Mouse (Mus musculus) thymus, postnatal 36 days (tissue): ENCODE measurements around the gene Scrn2.

ENCODE experiments used
- DNase-seq, 2 experiments: peaks; one replicate each; pipeline ENCODE4 v3.0.0; 2022; ENCODE audit warnings: mixed read lengths in 2 of 2

Gene Scrn2

DNA sequence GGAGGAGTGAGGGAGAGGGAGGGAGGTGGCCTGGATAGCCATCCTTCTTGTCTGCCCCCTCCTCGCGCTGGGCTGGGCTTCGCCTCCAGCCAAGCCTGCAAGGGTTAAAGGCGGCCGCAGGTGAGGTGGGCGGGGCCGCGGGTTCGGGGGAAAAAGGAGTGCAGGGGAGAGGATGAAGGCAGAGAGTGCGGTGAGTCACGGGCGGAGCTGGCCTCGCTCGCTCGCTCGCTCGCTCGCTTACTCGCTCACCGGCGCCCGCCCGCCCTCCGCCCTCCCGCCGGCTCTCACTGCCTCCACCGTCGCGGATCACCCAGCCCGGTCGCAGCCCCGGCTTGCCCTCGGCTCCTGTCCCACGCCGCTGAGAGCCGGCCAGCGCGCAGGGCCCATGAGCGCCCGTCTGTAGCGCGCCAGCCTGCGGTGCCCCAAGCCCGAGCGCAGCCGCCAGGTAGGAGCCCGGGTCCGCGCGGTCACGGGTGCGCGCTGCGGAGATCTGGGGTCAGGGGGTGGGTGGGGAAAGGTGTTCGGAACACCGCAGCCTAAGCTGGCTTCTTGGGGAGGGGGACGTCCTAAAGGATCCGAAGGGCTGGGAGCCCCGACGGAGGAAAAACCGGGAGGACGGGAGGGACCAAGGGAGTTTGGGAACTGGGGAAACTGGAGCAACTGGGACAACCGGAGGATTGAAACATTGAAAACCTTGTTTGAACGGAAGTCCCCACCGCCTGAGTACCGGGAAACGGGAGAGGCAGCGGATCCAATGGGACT, 11.0 kb upstream of the Scrn2 start:
- peak; percentile 58 to 71 for DNase-seq

DNA sequence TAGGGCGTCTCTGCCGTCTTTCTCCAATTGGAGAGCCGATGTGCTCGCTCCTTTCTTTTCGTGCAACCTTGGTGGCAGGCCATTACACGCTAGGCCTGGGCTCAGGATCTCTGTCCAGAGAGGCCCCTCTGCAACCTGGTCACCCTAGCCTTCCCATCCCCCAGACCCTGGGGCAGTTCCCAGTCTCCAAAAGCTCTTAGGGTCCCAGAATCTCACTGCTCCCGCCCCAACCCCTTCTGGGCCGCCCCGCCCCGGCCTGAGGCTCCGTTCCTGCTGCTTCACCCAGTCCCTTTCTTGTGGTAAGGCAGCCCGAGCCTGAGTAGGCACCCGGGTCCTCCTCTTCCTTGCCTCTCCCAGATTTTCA, 10.4 kb upstream of the Scrn2 start:
- no peak for DNase-seq

GRCm38 (mm10) chr11:97021121-97021765, 8.5 kb upstream of the Scrn2 start:
- peak in 1 of 2 experiments; percentile 28 for DNase-seq

GRCm38 (mm10) chr11:97021873-97022484, 7.8 kb upstream of the Scrn2 start:
- peak; percentile 90 for DNase-seq

DNA sequence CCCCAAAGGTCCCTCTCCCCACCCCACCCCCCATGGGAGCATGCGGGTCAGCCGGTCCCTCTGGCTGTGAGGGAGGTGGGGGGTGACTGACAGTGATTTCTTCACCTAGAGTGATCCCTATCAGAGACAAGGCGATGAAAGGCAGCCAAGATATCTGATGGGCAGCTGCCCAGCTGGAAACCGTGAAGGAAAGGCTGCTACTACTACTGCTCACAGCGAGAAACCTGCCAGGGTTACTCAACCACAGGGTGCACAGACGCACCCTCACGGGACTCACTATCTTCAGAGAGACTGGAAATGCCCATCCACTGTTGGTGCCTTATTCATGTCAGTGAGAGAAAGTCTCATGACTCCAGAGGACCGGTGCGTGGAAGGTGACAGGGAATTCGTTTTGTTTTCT, 4.8 kb upstream of the Scrn2 start:
- DNase-seq: no peak

- DNase-seq: peak; percentile 90 to 91
These were observed 3.9 kb upstream of the Scrn2 start for GRCm38 (mm10) chr11:97025721-97026344.

DNA sequence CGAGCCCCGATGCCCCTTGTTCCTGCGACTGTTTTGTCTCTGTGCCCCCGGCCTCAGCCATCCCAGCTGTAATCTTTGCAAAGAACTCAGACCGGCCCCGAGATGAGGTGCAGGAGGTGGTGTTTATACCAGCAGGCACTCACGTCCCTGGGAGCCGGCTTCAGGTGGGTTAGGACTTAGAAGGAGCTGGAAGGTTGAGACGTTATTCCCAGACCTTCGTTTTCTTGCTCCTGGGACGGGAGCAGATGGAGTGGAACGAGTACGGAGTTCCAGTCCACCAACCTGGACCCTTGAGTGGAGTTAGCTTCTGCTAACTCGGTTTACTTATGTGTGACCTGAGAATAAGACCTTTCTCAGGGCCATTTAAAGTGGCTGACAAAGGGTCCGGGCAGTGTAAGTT, 688 bp downstream of the Scrn2 start:
- DNase-seq: no peak

DNA sequence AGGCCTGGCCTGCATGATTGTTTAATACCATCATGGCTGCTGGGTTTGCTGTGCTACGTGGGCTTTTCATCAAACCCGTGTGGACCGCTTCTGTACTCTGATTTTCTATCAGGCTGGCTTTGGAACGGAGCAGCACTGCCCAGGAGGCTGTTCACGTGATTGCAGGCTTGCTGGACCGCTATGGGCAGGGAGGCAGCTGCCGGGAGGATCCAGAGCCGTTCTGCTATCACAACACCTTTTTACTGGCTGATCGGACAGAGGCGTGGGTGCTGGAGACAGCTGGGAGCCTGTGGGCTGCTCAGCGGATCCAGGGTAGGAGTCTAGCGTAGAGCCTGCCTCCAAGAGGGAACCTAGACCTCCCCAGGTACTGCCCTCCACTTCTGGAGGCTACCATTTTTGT, 2.2 kb downstream of the Scrn2 start:
- DNase-seq: no peak

GRCm38 (mm10) chr11:97032499-97032898, 2.8 kb downstream of the Scrn2 start:
- no peak for DNase-seq

DNA sequence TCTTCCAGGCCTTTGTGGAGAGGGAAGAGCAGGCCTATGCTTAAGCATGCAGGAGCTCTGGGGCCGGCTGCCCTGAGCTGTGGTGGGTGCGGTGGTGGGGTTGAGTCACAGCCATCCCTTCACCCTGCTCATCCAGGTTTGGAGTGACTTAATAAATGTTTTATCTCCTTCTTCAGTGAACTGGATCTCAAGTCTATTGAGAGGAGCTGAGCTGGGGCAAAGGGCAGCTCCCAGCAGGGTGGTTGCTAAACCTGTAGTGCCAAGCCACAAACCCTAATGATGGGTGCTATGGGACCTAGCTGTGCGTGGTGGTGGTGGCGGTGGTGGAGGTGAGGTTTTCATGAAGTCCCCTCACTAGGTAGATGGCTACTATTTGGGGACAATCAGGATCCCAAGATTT, 4.0 kb downstream of the Scrn2 start:
- DNase-seq: no peak

- DNase-seq: no peak
These were observed 6.4 kb downstream of the Scrn2 start for GRCm38 (mm10) chr11:97036141-97036540.

DNA sequence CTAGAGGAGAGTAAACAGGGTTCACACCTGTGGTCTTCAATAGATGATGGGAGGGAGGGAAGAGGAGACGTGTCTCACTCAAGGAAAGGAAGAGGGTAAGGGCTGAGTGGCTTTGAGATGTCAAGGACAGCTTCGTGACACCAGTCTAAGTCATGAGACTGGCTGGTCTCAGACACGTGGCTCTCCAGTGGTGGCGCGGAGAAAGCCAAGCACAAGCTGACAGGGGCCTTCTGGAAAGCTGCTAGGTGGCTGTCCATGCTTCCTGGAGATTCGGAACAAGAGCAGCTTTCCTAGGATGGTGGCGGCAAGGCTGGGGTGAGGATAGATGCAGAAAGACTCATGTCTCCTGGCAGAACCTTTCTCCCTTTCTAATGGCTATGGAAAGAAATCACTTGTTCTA, 9.1 kb downstream of the Scrn2 start:
- DNase-seq: no peak

DNA sequence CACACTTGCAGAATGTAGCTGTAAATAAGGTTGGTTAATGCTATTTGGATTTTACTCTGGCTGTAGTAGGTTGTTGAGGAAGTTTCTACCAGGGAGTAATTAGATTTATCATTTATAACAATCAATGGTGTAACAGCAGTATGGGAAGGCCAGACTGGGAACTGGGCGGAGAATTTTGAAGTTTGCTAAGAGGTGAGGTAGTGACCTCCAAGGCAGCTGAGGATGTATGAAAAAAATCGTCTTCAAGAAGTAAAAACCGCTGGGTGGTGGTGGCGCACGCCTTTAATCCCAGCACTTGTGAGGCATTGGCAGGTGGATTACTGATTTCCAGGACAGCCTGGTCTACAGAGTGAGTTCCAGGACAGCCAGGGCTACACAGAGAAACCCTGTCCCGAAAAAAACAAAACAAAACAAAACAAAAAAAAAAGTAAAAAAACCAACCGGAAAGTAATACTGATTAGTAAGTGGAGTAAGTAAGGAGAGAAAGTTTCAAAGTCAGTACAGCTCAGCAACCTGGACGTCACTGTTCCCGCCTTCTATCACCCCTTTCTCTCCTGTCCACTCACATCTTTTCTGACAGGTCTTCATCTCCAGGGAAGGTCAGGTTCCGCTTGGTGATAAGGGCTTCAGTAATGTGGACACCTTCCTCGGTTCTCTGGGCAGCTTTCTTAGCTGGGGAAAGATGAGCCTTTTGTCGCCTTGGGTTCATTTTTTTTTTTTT, 10.7 kb downstream of the Scrn2 start:
- no peak for DNase-seq

- DNase-seq: peak; percentile 89 to 90
These were observed 11.5 kb downstream of the Scrn2 start, which contains the start of the genes Lrrc46 and Mrpl10 for GRCm38 (mm10) chr11:97041022-97041899. TSS of gene Lrrc46 (minus strand) at chr11:97041407. TSS of gene Mrpl10 (plus strand) at chr11:97041560.

- DNase-seq: no peak
These were observed 15.2 kb downstream of the Scrn2 start for GRCm38 (mm10) chr11:97044902-97045301.

DNA sequence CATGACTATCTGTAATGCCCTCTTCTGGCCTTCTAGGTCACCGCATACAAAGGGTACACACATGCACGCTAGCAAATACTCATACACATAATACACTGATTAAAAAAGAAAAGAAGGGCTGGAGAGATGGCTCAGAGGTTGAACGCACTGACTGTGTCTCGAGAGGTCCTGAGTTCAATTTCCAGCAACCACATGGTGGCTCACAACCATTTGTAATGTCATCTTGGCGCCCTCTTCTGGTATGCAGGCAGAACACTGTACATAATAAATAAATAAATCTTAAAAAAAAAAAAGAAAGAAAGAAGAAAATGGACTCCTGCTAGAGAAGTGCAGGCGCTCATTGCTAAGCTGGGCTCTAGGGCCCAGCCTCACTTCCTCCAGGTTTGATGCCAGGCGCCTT, 16.1 kb downstream of the Scrn2 start:
- no peak for DNase-seq

DNA sequence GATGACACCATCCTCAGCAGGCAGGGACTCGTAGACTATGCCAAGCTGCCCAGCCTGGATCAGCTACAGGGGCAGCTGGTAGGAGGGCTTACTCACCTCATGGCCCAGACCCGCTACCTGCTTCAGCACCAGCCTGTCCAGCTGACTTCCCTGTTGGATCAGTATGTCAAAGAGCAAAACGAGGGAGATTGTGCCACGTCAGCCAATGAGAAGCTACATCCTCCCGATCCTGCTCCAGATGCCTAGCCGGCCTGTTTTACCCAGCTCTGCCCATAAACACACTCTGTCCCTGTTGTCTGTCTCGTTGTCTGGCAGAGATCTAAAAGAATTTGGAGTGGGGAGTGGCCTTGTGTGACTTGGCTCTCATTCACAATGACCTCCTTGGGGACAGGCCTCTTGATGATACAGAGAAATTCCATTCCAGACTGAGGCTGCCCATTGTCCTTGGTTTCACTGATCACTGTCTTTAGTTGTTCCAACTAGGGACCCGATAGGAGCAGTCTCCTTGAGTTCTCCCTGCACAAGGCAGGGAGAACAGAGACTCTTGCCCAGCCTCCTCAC, 18.4 kb downstream of the Scrn2 start:
- DNase-seq: no peak

DNA sequence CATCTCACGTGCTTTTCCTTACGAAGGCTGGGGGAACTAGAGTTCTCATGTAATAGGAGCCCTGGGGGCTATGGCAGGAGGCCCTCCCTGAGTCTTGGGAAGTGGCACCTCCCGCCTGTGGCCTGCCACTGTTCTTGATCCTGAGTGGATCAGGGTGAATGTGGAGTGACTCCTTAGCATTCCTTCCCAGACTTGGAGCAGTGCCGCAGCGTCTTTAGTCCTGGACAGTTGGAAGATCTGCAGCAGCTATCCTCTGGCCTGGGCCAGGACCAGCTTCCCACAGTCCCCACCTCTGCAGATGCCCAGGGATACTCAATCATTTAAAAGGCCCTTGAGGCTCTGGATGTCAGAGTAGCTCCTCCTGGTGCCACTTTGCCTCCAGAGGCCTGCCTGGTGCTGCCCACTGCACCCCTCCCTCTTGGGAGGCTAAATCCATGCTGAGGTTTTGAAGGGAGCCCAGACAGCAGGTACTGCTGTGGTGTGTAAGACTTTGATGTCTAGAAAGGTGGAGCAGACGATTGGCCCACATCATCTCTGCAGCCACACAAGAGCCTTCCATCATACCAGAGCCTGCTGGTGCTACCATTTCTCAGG, 19.9 kb downstream of the Scrn2 start:
- DNase-seq: no peak

GRCm38 (mm10) chr11:97050216-97050943, 20.6 kb downstream of the Scrn2 start, which contains the start of gene Osbpl7:
TSS of gene Osbpl7 (plus strand) at chr11:97050628.
- DNase-seq: peak; percentile 84 to 89

GRCm38 (mm10) chr11:97050944-97051586, 21.3 kb downstream of the Scrn2 start:
- no peak for DNase-seq
